Mouse (Mus musculus): Measurements from ENCODE around the gene Rasal1.

DNA sequence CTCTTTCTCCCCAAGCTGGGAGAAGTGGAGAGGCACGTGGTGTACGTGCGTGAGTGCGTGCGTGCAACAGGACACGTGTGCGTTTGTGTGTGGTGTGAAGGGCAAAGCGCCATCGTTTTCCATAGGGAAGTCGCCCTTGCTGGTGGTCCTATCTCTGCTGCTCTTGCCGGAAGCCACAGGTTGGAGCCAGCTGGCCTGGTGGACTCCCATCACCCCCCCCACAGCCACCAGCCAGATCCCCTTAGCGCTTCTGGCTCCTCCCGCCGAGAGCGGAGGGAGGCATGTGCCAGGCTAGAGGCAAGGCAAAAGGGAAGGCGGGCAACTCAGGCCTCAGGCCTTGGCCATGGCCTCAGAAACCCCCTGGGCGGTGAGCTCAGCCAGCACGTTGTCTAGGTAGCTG, 32.3 kb downstream of the Rasal1 start:
- TF ChIP-seq TAL1 (IDR thresholded peaks at IDR 0.05; ENCODE audit: low read length), result no peak
- TF ChIP-seq GATA1 (IDR thresholded peaks at IDR 0.05; ENCODE audit: low read length), result no peak

All from erythroblast, embryonic 14.5 days (primary cell).